Mouse (Mus musculus) stomach, postnatal 0 days (tissue): ENCODE data around the gene Riok1.

Experiments used
- CTCF ChIP-seq: IDR thresholded peaks from 2 replicates; pipeline ENCODE4 v1.5.1; 2016; ENCODE audit warnings: antibody characterized with exemption, low read depth, mild to moderate bottlenecking, moderate library complexity
- EP300 ChIP-seq: optimal IDR thresholded peaks from 2 replicates; pipeline ENCODE3; 2016; ENCODE audit warnings: antibody characterized with exemption

DNA sequence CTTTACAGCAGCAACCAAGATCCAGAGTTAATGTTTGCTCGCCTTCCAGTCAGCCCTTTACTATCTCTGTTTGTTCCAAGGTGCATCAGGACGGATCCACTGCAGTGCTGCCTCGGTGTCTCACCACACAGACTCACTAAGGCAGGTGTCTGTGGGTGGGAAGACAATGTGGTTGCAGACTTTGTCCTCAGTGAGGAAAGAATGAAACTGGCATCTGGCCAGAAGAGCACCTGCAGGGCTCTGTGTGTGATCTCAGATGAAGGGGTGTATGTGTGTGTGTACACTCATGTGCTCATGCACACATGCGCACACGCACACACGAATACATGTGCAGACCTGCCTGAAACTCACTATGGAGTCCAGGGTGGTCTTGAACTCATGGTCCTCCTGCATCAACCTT lies 52.7 kb downstream of the Riok1 start:
- TF ChIP-seq CTCF (no peak), EP300 (no peak)
